Mouse (Mus musculus) intestine, postnatal 0 days (tissue): Measurements from ENCODE around the gene Ccdc34. TPM values are rescaled to one million over a fixed set of nuclear protein-coding genes. Genes with fewer than 3 reads are reported as not detected.

Experiments used
- ATAC-seq: fragments of 200-750 bp; cut with Nextera tagmentation; 2 replicates; pipeline ENCODE4 v1.8.0; 2017; ENCODE audit warnings: mild to moderate bottlenecking, moderate TSS enrichment, moderate library complexity
- H3K27ac ChIP-seq: fragments of 300-500 bp; sonication (generic); 2 replicates; pipeline ENCODE4 v1.5.1; 2014; ENCODE audit warnings: mild to moderate bottlenecking, low read depth, low read length, moderate library complexity
- H3K27me3 ChIP-seq: fragments of 300-500 bp; sonication (generic); replicated peaks from 2 replicates; pipeline ENCODE4 v1.6.1; 2014; ENCODE audit warnings: low read length, mixed read lengths; ENCODE audit not compliant: control insufficient read depth, insufficient read depth
- H3K36me3 ChIP-seq: fragments of 300-500 bp; sonication (generic); 2 replicates; pipeline ENCODE4 v1.6.1; 2014; ENCODE audit warnings: mild to moderate bottlenecking, moderate library complexity; ENCODE audit not compliant: control insufficient read depth, insufficient read depth
- H3K4me1 ChIP-seq: fragments of 300-500 bp; sonication (generic); replicated peaks from 2 replicates; pipeline ENCODE4 v1.6.1; 2014; ENCODE audit warnings: antibody characterized with exemption, low read length, mixed read lengths; ENCODE audit not compliant: control insufficient read depth, insufficient read depth
- H3K4me2 ChIP-seq: fragments of 300-500 bp; sonication (generic); replicated peaks from 2 replicates; pipeline ENCODE4 v1.6.1; 2014; ENCODE audit warnings: low read depth, mild to moderate bottlenecking, moderate library complexity
- H3K4me3 ChIP-seq: fragments of 300-500 bp; sonication (generic); 2 replicates; pipeline ENCODE4 v1.5.1; 2014; ENCODE audit warnings: low read depth, low read length
- H3K9ac ChIP-seq: fragments of 300-500 bp; sonication (generic); 2 replicates; pipeline ENCODE4 v1.6.1; 2014; ENCODE audit warnings: mild to moderate bottlenecking, low read depth, low read length
- H3K9me3 ChIP-seq: fragments of 300-500 bp; sonication (generic); 2 replicates; pipeline ENCODE4 v1.6.1; 2016; ENCODE audit warnings: mixed run types; ENCODE audit not compliant: control insufficient read depth
- CTCF ChIP-seq: sonication (generic); IDR thresholded peaks from 2 replicates; pipeline ENCODE4 v1.5.1; 2016; ENCODE audit warnings: low read depth, mild to moderate bottlenecking, control low read depth, antibody characterized with exemption, moderate library complexity
- WGBS: fragments of 180-500 bp; shearing (Covaris S2); extraction: QIAGEN DNeasy Blood & Tissue Kit; methylation state at CpG from one replicate; pipeline ENCODE4 v1.1.7; 2014; 5-methylcytosine and 5-hydroxymethylcytosine counted together
- polyA plus RNA-seq: library from polyadenylated mRNA; unstranded; fragments of >200 nt; fragmentation: Nextera tagmentation; extraction: Ambion mirVana; gene quantifications from 2 replicates; pipeline ENCODE4 v1.2.1, GENCODE M21; 2015

The Ccdc34 gene
- polyA plus RNA-seq, 1 experiment from 2014 or later, result 25.3 TPM

GRCm38 (mm10) chr2:109986036-109986785, 31.4 kb upstream of the Ccdc34 start:
- TF ChIP-seq CTCF, result no peak
- H3K9me3 ChIP-seq, result no peaks in the 10 kb centered on the region
- 44% methylated on average over 11 of the region's 11 CpGs for WGBS
- no peaks in the 10 kb centered on the region for H3K36me3 ChIP-seq
- ATAC-seq, result no peak
- no peak overlapping the region for H3K9ac ChIP-seq
- H3K4me2 ChIP-seq, result no peak overlapping the region
- H3K4me1 ChIP-seq, result peaks cover 12% of the 10 kb centered on the region
- H3K4me3 ChIP-seq, result no peak overlapping the region
- H3K27me3 ChIP-seq, result no peaks in the 10 kb centered on the region
- no peak overlapping the region for H3K27ac ChIP-seq

GRCm38 (mm10) chr2:109987946-109988345, 29.7 kb upstream of the Ccdc34 start:
- Histone ChIP-seq H3K4me1 (peaks cover 14% of the 10 kb centered on the region), H3K27ac (no peak overlapping the region), H3K36me3 (no peaks in the 10 kb centered on the region), H3K4me3 (no peak overlapping the region), H3K9me3 (no peaks in the 10 kb centered on the region), H3K9ac (no peak overlapping the region), H3K4me2 (no peak overlapping the region; the same call in 1 of the 2 replicates), H3K27me3 (no peaks in the 10 kb centered on the region)
- ATAC-seq, result no peak
- no peak for TF ChIP-seq CTCF
- 50% methylated on average over 5 of the region's 5 CpGs for WGBS

- no peaks in the 10 kb centered on the region for H3K36me3 ChIP-seq
- H3K9me3 ChIP-seq, result no peaks in the 10 kb centered on the region
- no peak for ATAC-seq
- no peaks in the 10 kb centered on the region for H3K27me3 ChIP-seq
- H3K27ac ChIP-seq, result no peak overlapping the region
- H3K4me3 ChIP-seq, result no peak overlapping the region
- 7% methylated on average over 3 of the region's 3 CpGs for WGBS
- no peak overlapping the region; the same call in 1 of the 2 replicates for H3K4me2 ChIP-seq
- no peak for TF ChIP-seq CTCF
- peaks cover 14% of the 10 kb centered on the region for H3K4me1 ChIP-seq
- H3K9ac ChIP-seq, result no peak overlapping the region
Observed at GRCm38 (mm10) chr2:109989196-109989595, 28.4 kb upstream of the Ccdc34 start.

- 34% methylated on average over 8 of the region's 8 CpGs for WGBS
- Histone ChIP-seq H3K4me1 (peaks cover 14% of the 10 kb centered on the region), H3K27ac (0 out of 2 replicates have a peak overlapping the region, but pooled peaks have one; percentile 42), H3K9ac (no peak overlapping the region), H3K27me3 (no peaks in the 10 kb centered on the region), H3K4me2 (no peak overlapping the region; the same call in 1 of the 2 replicates), H3K9me3 (no peaks in the 10 kb centered on the region), H3K36me3 (no peaks in the 10 kb centered on the region), H3K4me3 (no peak overlapping the region)
- TF ChIP-seq CTCF, result no peak
- ATAC-seq, result no peak
Observed at GRCm38 (mm10) chr2:109989679-109990473, 27.7 kb upstream of the Ccdc34 start.

GRCm38 (mm10) chr2:109991754-109992153, 25.9 kb upstream of the Ccdc34 start:
- Histone ChIP-seq H3K4me2 (peak overlapping the region; percentile 54; the same call in 1 of the 2 replicates), H3K27ac (no peak overlapping the region), H3K4me3 (no peak overlapping the region), H3K27me3 (no peaks in the 10 kb centered on the region), H3K4me1 (peaks cover 16% of the 10 kb centered on the region), H3K9me3 (no peaks in the 10 kb centered on the region), H3K36me3 (no peaks in the 10 kb centered on the region), H3K9ac (no peak overlapping the region)
- WGBS, result 42% methylated on average over 1 of the region's 1 CpGs
- no peak for TF ChIP-seq CTCF
- ATAC-seq, result peak; percentile 67

- ATAC-seq, result peak; percentile 74
- Histone ChIP-seq H3K9ac (no peak overlapping the region), H3K4me3 (no peak overlapping the region), H3K4me1 (peaks cover 16% of the 10 kb centered on the region; the same call in 1 of the 2 replicates), H3K9me3 (no peaks in the 10 kb centered on the region), H3K4me2 (peak overlapping the region; percentile 54), H3K36me3 (no peaks in the 10 kb centered on the region), H3K27me3 (no peaks in the 10 kb centered on the region), H3K27ac (peak overlapping the region; percentile 63; the same call in 1 of the 2 replicates)
- no peak for TF ChIP-seq CTCF
- WGBS, result 39% methylated on average over 11 of the region's 11 CpGs
Observed at GRCm38 (mm10) chr2:109992448-109993073, 25.1 kb upstream of the Ccdc34 start.
